9 mouse cellular contexts compared by ENCODE assay signal in genomic region chr16:88112551-88113138, GRCm38 (mm10).
DNase-seq lines count a peak whose midpoint lies in the region; ATAC-seq lines count a peak whose summit lies in the region.
"Had no signal": no experiment of that assay in that cellular context is flagged by ENCODE, and none has a peak within 500 bp of the region (broad histone marks: within the 10 kb centered on the region; RNA-seq: fewer than 3 reads in every experiment).

No protein-coding gene starts in this region.

- no peaks in the 10 kb centered on the region for H3K9me3 ChIP-seq in kidney, embryonic 14.5 days (ENCODE audit: control insufficient read depth, low read length)
- no peaks in the 10 kb centered on the region for H3K9me3 ChIP-seq in hindbrain, embryonic 13.5 days
- H3K9me3 ChIP-seq: heart, embryonic 15.5 days; neural tube, embryonic 13.5 days had no signal

- no peaks in the 10 kb centered on the region for H3K4me1 ChIP-seq in kidney, embryonic 14.5 days (ENCODE audit: control insufficient read depth, insufficient read depth, low read length)
- H3K4me1 ChIP-seq in hindbrain, embryonic 13.5 days (replicated peaks): no peaks in the 10 kb centered on the region
- H3K4me1 ChIP-seq: heart, embryonic 15.5 days; neural tube, embryonic 13.5 days had no signal

- 67% methylated on average over 8 of the region's 8 CpGs for WGBS in kidney, embryonic 14.5 days
- 79% methylated on average over 8 of the region's 8 CpGs for WGBS in hindbrain, embryonic 13.5 days

- DNase-seq in kidney, adult 11 months: peak; percentile 3
- DNase-seq in urinary bladder, postnatal 14 days (ENCODE audit: low spot score): peak; percentile 6
- no peak for DNase-seq in urinary bladder, postnatal 25 days (ENCODE audit: low spot score)
- DNase-seq in kidney, postnatal 36 days: peak; percentile 2 to 8
- no peak for DNase-seq in heart, adult 18-20 months

- no peak overlapping the region for H3K4me3 ChIP-seq in kidney, embryonic 14.5 days (ENCODE audit: low read length)
- H3K4me3 ChIP-seq in hindbrain, embryonic 13.5 days: no peak overlapping the region
- H3K4me3 ChIP-seq: heart, embryonic 15.5 days; neural tube, embryonic 13.5 days had no signal

- no peak overlapping the region for H3K4me2 ChIP-seq in kidney, embryonic 14.5 days (replicated peaks; ENCODE audit: low read depth, low read length)
- no peak overlapping the region for H3K4me2 ChIP-seq in hindbrain, embryonic 13.5 days
- H3K4me2 ChIP-seq: heart, embryonic 15.5 days; neural tube, embryonic 13.5 days had no signal

- no peak overlapping the region for H3K27ac ChIP-seq in kidney, embryonic 14.5 days (ENCODE audit: low read depth, low read length)
- no peak overlapping the region for H3K27ac ChIP-seq in hindbrain, embryonic 13.5 days
- H3K27ac ChIP-seq: heart, embryonic 15.5 days; neural tube, embryonic 13.5 days had no signal

- H3K27me3 ChIP-seq in kidney, embryonic 14.5 days (ENCODE audit: control insufficient read depth, insufficient read depth, low read length): no peaks in the 10 kb centered on the region
- H3K27me3 ChIP-seq in hindbrain, embryonic 13.5 days: no peaks in the 10 kb centered on the region
- H3K27me3 ChIP-seq: heart, embryonic 15.5 days; neural tube, embryonic 13.5 days had no signal

- ATAC-seq in kidney, embryonic 14.5 days (ENCODE audit: low FRiP score, low TSS enrichment): no peak
- no peak for ATAC-seq in hindbrain, embryonic 13.5 days (ENCODE audit: low FRiP score)

- no peak overlapping the region for H3K9ac ChIP-seq in kidney, embryonic 14.5 days (ENCODE audit: low read depth, low read length)
- H3K9ac ChIP-seq in hindbrain, embryonic 13.5 days: no peak overlapping the region
- H3K9ac ChIP-seq: heart, embryonic 15.5 days; neural tube, embryonic 13.5 days had no signal

- no peaks in the 10 kb centered on the region for H3K36me3 ChIP-seq in kidney, embryonic 14.5 days (ENCODE audit: control insufficient read depth, insufficient read depth, low read length)
- H3K36me3 ChIP-seq in hindbrain, embryonic 13.5 days: no peaks in the 10 kb centered on the region
- H3K36me3 ChIP-seq: heart, embryonic 15.5 days; neural tube, embryonic 13.5 days had no signal

Comparison
In these comparisons a context has a peak if more than half of its experiments do, and no peak if none do; other contexts are left out.
1. DNase-seq: peak in kidney, adult 11 months (single experiment), urinary bladder, postnatal 14 days (single experiment) and kidney, postnatal 36 days (2 of 2); none in urinary bladder, postnatal 25 days (single experiment) and heart, adult 18-20 months (0 of 2).